Mouse (Mus musculus): ENCODE results near the gene Akr1c12. TPM values are rescaled to one million over a fixed set of nuclear protein-coding genes. Genes with fewer than 3 reads are reported as not detected.
"Not testable (repeated sequence)": the region's sequence is repeated elsewhere in the genome, so short reads cannot be mapped to it uniquely, and the experiment has no call there.

The Akr1c12 gene
- under 1 TPM; 0.26 to 0.59 TPM for total RNA-seq (2021)
- long read RNA-seq, experiment 1, result 0 reads
- long read RNA-seq, experiment 2, result 0 reads

DNA sequence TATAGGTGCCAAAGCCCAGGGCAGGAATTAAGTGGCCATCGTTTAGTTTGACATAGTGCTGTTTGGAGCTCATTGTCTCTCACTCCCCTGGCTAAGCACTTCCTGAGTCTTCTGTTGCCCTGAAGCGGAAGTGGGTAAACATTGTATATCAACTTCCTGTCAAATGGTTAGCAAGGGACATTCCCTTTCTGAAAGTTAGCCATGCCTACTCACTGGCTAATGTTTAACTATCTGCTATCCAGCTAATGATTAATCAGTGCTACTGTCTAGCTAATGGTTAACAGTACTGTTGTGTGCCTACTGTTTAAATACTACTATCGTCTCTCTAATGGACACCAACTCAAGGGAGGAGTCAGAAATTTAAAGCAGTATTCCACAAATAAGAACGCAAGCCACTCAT is at the start of gene Akr1c12:
TSS of gene Akr1c12 (minus strand) at position 150 of the 400 bp plus-strand sequence.
- no peak for DNase-seq

DNA sequence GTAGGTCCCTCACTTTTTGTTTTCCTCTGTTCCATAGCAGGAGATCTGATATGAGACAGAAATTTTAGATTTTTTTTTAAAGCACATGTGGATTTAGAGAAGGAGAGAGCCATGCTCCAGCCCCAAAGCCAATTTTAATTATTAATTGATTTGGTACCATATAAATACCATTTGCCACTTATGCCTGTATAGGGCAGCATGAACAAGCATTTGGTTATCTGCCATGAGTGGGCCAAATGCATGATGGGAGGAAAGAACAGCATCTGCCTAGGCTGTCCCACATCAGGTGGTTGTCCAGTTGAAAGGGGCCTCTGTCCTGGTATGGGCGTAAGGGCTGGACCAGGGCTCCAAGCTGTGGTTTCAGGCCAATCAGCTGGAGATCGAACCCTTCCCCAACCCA is 39.5 kb upstream of the Akr1c12 start:
- DNase-seq, result no peak

DNA sequence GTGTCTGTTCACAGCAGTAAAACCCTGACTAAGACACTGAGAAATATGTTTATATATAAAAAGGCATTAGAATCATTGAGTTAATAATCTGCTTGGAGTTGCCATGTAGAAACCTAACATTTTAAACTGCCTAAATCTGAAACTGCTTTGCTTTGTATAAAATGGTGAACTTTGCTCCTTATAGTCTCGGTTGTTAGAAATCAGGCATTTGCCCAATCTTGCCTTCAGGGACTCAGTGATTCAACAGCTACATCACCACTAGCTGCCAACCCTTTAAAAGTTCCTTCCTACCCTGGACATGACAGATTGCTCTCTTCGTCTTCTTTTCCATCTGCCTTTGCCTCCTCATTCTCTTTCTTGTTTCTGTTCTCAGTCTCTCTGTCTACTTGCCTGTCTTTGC is 34.7 kb upstream of the Akr1c12 start:
- DNase-seq, result no peak

DNA sequence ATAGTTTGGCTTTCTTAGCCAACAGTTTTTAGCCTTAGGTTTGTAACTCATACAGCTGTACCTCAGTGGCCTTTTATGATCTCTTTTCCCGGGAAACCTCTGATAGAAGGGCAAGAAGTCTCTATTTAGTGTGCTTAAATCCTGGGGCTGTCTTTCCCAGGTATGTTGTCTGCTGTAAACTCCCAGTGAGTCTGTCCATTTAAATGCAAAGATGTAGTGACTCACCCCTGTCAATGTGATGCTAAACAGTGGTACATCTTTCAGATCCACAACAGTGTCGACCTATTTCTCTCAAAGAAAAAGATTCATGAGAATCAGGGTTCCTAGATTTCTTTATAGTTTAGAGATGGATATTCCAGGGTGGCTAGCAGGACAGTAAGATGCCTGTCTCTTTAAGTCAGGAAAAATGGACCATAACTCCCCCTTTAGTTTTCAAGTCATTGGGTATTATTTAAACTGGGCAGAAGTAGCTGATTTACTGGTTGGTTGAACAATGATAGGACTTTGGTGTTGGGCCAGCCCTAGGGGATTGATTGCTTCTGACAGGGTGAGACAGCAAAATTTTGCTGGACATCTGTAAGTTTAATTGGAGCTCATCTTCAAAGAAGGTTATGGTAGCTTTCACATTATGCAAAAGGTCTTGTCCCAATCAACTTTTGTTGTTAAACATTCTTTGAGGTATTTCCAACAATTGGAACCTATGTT is 25.8 kb upstream of the Akr1c12 start:
- DNase-seq, result no peak

DNA sequence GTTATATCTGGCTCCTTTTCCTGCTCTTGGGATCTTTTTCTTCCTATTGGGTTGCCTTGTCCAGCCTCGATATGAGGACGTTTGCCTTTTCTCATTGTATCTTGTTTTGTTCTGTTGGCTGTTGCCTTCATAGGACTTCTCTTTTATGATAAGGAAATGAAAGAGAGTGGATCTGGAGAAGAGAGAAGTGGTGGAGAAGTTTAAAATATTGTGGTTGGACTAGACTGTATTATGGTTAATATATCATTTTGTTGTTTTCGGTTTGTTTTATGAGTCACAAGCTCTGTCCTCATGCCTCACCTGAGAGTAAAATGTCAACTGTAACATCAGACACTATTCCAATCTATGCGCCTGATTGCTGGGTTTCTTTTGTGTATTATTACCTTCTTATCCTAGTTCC is 17.8 kb upstream of the Akr1c12 start:
- no peak for DNase-seq

DNA sequence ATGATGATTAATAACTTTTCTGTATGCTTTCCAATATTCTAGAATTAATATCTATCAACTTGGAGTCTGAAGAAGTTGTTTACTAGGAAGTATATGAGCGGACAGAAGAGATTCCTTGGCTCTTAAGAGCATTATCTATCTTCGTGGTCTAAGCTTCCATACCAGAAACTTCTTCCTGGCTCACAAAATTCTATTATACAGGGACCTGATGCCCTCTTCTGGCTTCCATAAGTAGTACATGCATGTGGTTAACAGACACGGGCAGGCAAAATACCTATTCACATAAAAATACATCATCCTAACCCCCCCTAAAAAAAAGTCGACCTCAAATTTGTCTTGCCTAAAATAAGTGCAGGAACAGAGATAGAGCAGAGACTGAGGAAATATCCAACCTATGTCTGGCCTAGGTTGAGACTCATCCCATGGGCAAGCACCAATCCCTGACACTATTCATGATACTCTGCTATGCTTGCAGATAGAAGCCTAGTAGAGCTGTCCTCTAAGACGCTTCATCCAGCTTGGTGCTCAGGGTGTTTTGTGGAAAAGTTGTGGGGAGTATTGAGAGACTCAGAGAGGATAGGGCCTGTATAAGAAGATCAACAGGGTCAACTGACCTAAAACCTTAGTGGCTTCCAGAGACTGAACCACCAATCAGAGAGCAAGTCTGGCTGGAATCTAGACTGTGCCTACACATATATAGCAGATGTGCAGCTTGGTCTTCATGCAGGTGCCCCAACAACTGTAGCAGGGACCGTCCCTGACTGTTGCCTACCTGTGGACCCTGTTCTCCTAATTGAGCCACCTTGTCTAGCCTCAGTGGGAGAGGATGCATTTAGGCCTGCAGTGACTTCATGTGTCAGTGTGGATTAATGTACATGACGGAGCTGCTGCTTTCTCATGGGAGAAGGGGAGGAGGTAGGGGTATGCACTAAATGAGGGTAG is 2.5 kb upstream of the Akr1c12 start:
- peak; percentile 12 to 38 for DNase-seq

DNA sequence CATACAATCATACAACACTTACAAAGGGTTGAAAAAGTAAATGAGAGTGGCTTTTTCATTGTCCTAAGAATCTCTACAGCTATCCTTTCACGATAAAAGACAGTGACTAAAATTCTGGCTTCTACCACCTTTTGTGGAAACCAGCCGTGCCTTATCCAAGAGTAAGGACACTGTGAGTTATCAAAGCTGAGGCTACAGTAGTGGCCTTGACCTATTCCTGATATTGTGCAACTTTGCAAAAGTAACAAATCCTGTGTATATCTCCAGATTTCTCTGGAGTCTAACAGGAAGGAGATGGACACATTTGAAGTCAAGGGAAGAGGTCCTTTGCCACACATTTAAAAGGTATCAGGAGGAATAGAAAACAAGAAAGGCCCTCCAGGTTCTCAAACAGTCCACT is 1.7 kb downstream of the Akr1c12 start:
- peak in 1 of 2 experiments; percentile 4 for DNase-seq

DNA sequence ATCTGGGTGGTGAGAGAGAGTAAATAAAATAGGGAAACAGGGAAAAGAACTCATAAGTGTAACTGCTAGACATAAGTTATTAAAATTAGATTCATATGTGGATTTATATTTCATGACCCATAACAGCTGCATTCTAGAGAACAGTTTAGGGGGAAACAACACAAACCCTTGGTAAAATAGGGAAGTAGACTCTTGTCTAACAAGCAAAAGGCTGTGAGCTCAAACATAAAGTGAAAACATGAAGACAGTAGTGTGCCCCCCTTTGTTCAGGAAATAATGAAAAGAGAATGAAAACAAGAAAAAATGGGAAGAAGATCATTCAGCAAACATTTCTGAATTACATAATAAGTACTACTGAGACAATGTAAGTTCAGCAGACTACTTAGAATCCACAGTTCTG is 8.4 kb downstream of the Akr1c12 start:
- DNase-seq, result no peak

DNA sequence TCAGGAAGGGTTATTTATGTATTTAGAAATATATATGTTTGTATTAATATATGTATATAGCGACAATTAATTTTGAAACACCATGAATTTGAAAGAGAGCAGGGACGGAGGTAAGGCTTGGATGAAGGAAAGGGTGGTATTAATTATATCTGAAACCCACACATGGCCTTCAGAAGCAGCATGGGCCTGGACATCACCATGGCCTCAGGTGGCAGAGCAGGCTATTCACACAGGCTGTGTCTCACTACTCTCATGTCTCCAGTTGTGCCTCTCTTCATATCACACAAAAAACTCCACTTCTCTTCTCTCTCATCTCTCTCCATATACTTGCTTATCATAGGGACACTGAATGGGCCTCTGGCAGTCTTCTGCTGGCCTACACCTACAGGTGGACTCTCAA is 13.8 kb downstream of the Akr1c12 start:
- DNase-seq, result not testable (repeated sequence)

DNA sequence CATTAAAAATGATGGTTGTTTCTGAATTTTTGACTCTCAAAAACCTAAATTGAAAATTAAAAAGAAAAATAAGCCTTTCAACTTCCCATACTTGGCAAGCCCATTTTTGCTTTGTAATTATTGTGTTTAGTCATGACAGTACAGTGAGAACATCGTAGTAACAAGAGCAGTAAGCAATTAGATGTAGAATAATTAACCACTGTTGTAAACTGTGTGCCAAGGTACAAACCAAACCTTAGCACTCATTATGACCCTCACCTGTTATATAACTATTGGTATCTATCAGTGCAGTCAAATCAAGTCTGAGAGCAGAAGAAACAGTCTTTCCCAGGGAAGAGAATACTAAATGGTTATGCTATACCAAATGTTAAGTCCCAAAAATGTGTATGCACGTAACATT is 14.2 kb downstream of the Akr1c12 start:
- DNase-seq, result no peak

DNA sequence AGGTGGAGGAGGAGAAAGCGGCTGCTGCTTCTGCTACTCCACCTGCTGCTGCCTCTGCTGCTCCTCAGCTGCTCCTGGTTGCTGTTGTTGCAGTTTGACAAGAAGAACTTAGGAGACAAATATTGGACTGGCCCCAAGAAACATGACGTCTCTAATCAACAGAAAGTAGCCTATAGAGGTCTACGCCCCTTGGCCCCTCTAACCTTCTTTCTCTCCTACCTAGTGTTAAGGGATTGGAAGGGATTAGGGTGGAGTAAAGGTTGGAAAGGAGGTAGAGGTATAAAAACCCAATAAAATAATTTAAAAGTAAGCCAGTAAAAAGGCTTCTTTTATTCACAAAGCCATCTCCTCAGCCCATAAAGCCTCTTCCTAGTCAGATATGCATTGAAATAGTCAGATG is 14.6 kb downstream of the Akr1c12 start:
- DNase-seq, result no peak

DNA sequence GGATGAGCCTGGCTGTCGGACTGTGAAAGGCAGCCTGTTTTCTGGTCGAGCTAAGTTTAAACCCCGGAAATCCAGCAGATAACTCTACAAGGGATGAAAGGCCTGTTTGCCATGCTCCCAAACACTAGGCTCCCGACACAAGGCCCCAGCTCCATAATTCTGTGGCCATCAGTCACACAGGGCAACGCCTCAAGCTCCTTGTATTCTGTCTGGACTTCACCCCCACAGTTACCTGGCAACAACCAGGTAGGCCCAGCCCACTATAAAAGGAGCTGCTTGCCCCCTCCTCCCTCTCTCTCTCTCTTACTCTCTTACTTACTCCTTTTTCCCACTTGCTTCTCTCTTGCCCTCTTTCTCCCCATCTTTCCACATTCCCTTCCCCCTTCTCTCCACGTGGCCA is 21.9 kb downstream of the Akr1c12 start:
- DNase-seq, result no peak

DNA sequence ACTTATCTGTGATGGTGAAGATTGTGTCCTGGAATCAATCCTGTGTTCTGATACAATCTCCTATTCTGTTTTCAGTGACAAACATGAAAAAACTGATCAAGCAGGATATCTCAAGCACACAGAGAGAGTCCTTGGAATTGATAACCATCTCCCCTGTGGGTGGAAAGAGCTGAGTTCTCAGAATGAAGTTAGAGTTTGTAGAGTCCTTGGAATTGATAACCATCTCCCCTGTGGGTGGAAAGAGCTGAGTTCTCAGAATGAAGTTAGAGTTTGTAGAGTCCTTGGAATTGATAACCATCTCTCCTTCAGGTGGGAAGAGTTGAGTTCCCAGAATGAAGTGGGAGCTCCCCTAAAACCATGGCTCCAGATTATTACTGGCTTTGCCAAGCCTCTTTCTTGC is 22.3 kb downstream of the Akr1c12 start:
- not testable (repeated sequence) for DNase-seq

DNA sequence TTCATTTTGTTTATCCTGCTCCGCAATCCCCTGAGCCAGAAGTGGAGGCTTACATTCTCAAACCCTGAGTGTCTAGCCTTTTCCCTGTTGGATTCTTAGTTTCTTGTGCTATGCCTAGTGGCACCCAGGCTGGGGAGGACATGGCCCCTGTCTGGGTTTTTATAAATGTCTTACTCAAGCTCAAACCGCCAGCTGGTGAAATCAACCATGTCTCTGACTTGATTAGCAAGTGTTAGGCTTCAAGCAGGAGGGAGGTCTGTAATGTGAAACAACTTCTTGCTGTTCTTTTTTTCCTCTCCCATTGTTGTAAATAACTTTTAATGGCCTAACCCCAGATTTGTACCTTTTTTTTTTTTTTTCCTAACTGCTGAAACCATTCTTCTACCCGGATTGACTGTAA is 29.9 kb downstream of the Akr1c12 start:
- no peak for DNase-seq

DNA sequence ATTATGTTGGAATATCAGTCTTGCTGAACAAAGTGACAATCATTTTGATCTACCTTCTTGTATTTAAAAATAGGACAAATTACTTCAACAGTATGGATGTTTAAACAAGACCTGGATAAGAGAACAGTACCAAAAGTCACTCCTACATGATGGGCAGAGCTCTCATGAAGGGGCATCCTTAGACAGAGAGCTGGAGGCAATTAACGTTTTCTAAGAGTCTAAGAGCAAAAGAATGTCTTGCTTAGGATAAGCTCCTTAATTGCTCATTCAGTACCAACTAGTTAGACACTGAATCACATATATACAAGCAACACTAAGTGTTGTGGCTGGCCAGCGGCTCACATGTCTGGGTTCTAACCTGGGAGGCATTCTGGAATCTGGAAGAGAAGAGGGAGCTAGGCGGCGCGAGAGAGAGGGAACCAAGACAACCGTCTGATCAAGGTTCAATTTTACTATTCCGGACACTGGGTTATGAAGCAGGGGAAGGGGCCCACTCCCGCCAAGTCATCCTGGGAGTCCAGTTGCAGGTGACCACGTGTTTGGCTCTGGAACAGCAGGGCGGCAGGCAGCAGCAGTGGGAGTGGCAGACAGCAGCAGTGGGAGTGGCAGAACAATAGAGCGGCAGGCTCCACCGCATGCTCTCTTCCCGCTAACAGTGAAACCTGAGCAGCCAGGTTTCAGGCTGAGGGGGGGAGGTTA is 34.2 kb downstream of the Akr1c12 start:
- DNase-seq, result peak; percentile 11 to 18

DNA sequence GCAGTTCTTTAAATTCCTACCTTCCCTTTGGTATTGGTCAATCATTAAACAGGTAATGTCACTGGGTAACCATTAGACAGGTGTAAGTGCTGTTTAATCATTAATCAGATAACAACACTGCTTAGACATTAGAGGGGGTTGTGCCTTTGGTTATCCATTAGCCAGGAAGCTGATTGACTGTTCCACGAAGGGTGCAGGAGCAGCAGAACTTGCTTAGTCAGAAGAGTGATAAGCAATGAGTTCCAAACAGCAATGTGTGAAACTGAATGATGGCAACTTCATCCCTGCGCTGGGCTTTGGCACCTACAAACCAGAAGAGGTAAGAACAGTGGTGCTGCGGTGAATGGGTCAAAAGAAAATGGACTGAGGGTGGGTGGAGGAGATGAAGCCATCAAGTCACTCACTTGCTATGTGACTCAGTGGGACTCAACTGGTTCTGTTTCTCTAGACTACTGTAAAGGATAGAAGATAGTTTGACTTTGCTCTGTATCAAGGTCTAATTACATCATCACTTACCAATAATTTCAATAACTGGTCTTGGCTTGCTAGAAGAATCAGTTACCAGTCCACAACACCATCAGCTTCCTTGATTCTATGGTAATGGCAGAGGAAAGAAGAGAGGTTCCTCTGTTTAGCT is 45.6 kb downstream of the Akr1c12 start:
- no peak for DNase-seq

DNA sequence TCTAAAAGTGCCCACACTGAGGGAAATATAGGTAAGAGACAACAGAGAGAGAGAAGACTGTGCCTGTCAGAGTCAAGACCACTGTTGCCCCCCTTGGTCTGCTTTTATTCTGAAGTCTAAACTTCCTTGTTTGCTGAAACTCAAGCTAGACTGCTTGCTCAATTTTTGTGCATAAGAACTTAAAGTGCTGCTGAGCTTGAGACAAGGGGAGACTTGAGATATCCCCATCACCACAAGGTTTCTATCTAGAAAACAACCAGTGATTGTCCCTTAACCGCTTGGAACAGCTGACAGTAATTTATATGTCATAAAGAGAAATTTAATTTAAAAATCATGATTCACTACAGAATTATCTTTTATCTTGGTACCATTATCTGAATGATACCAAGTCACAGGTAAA is 46.1 kb downstream of the Akr1c12 start:
- no peak for DNase-seq

DNA sequence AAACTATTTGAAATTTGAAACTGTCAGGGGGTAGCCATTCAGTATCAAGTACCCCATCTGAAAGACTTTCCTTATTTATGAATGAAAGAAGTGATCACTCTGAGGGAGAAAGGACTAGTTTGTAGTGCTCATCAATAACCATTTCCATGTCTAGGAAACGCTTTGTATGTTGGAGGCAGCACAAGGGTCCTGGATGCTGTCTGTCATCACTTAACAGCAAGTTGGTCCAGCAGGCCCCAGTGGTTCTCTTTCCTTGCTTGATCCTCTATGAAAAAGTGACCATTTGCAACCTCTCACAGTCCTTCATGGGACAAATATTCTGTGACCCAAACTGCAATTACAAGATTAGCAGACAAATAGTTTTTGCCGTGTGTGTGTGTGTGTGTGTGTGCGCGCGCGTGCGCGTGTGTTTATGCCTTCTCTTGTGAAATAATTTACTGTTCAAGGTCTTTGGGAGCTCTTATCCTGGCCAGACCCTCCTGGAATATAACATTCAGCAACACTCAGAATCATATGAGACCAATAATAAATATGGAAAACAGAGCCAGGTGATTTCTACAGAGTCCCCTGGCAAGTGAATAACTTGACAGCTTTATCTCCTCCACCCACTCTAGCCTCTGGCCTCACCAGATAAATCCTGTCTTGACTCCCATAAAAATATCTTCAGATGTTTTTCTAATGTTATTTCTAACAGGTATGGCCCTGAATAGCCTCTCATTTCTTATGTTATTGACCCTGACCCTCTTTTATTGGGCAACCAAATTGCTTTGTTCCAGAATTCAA is 48.2 kb downstream of the Akr1c12 start:
- no peak for DNase-seq

DNA sequence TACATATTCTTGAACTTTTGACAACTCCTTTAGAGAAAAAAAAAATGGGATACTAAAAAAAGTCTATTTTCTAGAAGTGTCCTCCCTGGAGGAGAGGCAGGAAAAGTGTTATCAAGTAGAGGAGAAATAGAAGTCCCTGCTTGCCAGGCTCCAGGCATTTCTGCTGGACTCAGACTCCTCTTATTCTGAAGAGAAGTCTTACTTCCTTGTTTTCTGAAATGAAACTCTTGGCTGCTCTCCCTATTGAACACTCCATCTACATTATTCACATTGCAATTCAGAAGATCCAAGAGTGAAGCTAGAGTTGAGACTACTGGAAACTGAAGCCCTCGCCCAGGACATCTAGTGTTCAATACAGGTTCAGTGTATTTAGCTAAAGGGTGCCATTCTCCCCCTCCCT is 50.8 kb downstream of the Akr1c12 start, which contains the start of gene Akr1c19:
TSS of gene Akr1c19 (plus strand) at position 260 of the 400 bp plus-strand sequence.
- DNase-seq, result no peak

Data from adrenal gland, postnatal 36 days (tissue).